Mouse (Mus musculus) midbrain, embryonic 11.5 days (tissue): ENCODE measurements at regions not wholly inside any gene's neighbourhood (a gene's known extent, or its start where the extent isn't known, plus 50 kb on each side); places are given as distances from the start of the nearest gene placed in this dataset.
A peak's percentile ranks its signal among the peaks of the same experiment; 100 is the strongest.

ENCODE experiments used
- ATAC-seq: fragments of 200-750 bp; cut with Nextera tagmentation; 2 replicates; pipeline ENCODE4 v1.8.0; 2017; ENCODE audit warnings: moderate TSS enrichment, moderate library complexity; ENCODE audit not compliant: low FRiP score
- DNase-seq: peaks from one replicate; pipeline ENCODE4 v3.0.0; 2015; ENCODE audit warnings: low spot score; ENCODE audit errors: missing footprints
- H3K27ac ChIP-seq: fragments of 300-500 bp; sonication (generic); 2 replicates; pipeline ENCODE4 v1.5.1; 2014; ENCODE audit warnings: low read depth, low read length
- H3K27me3 ChIP-seq: fragments of 300-500 bp; sonication (generic); 2 replicates; pipeline ENCODE4 v1.6.1; 2014; ENCODE audit warnings: mild to moderate bottlenecking, low read length, moderate library complexity, mixed read lengths; ENCODE audit not compliant: control insufficient read depth, insufficient read depth
- H3K36me3 ChIP-seq: fragments of 300-500 bp; sonication (generic); 2 replicates; pipeline ENCODE4 v1.6.1; 2014; ENCODE audit warnings: mild to moderate bottlenecking, low read length, moderate library complexity, mixed read lengths; ENCODE audit not compliant: control insufficient read depth, insufficient read depth
- H3K4me1 ChIP-seq: fragments of 300-500 bp; sonication (generic); 2 replicates; pipeline ENCODE4 v1.6.1; 2014; ENCODE audit warnings: low read length; ENCODE audit not compliant: control insufficient read depth, insufficient read depth
- H3K4me2 ChIP-seq: fragments of 300-500 bp; sonication (generic); 2 replicates; pipeline ENCODE4 v1.6.1; 2014; ENCODE audit warnings: mild to moderate bottlenecking, moderate library complexity
- H3K4me3 ChIP-seq: fragments of 300-500 bp; sonication (generic); 2 replicates; pipeline ENCODE4 v1.5.1; 2014; ENCODE audit warnings: low read depth, low read length
- H3K9ac ChIP-seq: fragments of 300-500 bp; sonication (generic); 2 replicates; pipeline ENCODE4 v1.6.1; 2014; ENCODE audit warnings: low read length
- H3K9me3 ChIP-seq: fragments of 300-500 bp; sonication (generic); 2 replicates; pipeline ENCODE4 v1.6.1; 2016; ENCODE audit warnings: low read length; ENCODE audit not compliant: control insufficient read depth
- WGBS: fragments of 180-500 bp; shearing (Covaris S2); extraction: QIAGEN DNeasy Blood & Tissue Kit; methylation state at CpG from one replicate; pipeline ENCODE4 v1.1.7; 2014; 5-methylcytosine and 5-hydroxymethylcytosine counted together

DNA sequence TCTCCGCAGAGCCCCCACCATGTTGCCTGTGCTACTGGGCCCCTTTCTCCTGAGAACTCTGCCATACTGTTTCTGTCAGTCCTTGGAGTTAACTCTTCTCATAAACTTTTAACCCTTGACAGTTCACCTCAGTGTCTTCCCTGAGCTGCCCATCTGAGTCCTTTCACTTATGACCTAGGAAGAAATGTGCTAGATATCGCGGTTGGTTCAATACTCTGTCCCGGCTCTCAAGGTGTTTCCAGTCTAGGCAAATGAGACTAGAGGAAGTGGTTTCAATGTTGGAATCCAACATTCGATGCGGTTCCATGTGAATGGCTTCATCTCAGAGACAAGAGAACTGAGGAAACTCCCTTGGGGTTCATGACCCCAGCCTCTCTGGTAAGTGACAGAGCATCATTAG, 176.1 kb downstream of the Clic5 start:
- Histone ChIP-seq H3K9ac (no peak overlapping the region), H3K4me2 (no peak overlapping the region), H3K27me3 (no peaks in the 10 kb centered on the region), H3K9me3 (no peaks in the 10 kb centered on the region), H3K27ac (no peak overlapping the region), H3K36me3 (no peaks in the 10 kb centered on the region), H3K4me1 (no peaks in the 10 kb centered on the region), H3K4me3 (no peak overlapping the region)
- WGBS = 98% methylated on average over 6 of the region's 6 CpGs
- ATAC-seq (no peak), DNase-seq (no peak)

DNA sequence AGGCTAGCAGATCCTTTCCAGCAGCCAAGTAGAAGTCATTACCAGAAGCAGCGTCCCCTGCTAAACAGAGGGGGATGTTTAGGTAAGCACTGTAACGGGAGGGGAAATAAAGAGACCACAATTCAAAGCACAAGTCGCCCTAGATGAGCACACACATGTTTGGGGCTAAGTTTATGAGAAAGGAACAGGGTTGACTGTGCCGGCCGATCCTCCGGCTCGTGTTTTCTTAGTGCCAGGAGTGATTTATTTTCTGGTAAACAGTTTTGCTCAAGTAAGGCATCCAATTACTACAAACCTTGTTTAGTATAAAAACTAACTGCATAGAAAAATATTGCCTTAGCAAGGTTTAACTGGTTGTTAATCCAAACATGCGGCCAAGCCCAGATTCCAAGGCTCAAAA, 178.1 kb downstream of the Clic5 start:
- WGBS = 90% methylated on average over 8 of the region's 8 CpGs
- no peaks in the 10 kb centered on the region for H3K27me3 ChIP-seq
- H3K4me3 ChIP-seq = no peak overlapping the region
- H3K9me3 ChIP-seq = no peaks in the 10 kb centered on the region
- no peak overlapping the region for H3K4me2 ChIP-seq
- ATAC-seq (no peak), DNase-seq (no peak)
- no peaks in the 10 kb centered on the region for H3K4me1 ChIP-seq
- no peak overlapping the region for H3K27ac ChIP-seq
- H3K36me3 ChIP-seq = no peaks in the 10 kb centered on the region
- H3K9ac ChIP-seq = no peak overlapping the region

- no peaks in the 10 kb centered on the region for H3K36me3 ChIP-seq
- 55% methylated on average over 5 of the region's 5 CpGs for WGBS
- no peak overlapping the region for H3K9ac ChIP-seq
- ATAC-seq (no peak), DNase-seq (no peak)
- H3K4me2 ChIP-seq = no peak overlapping the region
- no peak overlapping the region for H3K27ac ChIP-seq
- H3K4me3 ChIP-seq = no peak overlapping the region
- no peaks in the 10 kb centered on the region for H3K27me3 ChIP-seq
- no peaks in the 10 kb centered on the region for H3K9me3 ChIP-seq
- no peaks in the 10 kb centered on the region for H3K4me1 ChIP-seq
Measured at GRCm38 (mm10) chr17:44367561-44367960, 179.2 kb downstream of the Clic5 start.

DNA sequence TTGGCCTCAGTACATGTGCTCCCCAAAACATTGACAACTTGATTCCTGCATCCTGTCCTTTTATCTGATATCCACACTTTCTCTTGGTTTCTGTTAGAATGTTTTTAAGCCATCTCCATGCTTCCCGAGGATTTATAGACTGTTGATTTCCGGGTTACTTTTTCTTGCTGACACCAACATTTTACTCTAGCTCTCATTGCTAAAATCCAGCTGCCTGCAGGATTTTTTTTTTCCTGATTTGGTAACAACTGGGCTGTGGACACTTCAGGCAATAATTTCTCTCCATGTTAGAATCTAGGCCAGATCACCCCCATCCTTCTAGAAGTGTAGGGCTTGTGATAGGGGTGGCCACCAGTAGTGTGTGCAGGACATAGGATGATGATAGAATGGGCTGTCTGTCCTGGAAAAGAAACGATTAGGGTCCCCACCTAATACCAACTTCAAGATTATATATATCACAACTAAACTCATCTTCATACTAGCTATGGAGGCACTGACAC, 182.6 kb downstream of the Clic5 start:
- no peaks in the 10 kb centered on the region for H3K27me3 ChIP-seq
- H3K4me1 ChIP-seq = no peaks in the 10 kb centered on the region
- no peak overlapping the region for H3K4me3 ChIP-seq
- H3K9me3 ChIP-seq = no peaks in the 10 kb centered on the region
- 86% methylated on average over 3 of the region's 3 CpGs for WGBS
- H3K9ac ChIP-seq = no peak overlapping the region
- DNase-seq = no peak
- H3K36me3 ChIP-seq = no peaks in the 10 kb centered on the region
- no peak for ATAC-seq
- no peak overlapping the region for H3K4me2 ChIP-seq
- H3K27ac ChIP-seq = no peak overlapping the region

- DNase-seq (no peak), ATAC-seq (no peak)
- no peaks in the 10 kb centered on the region for H3K9me3 ChIP-seq
- H3K27ac ChIP-seq = no peak overlapping the region
- no peaks in the 10 kb centered on the region for H3K27me3 ChIP-seq
- 81% methylated on average over 3 of the region's 3 CpGs for WGBS
- no peak overlapping the region for H3K9ac ChIP-seq
- H3K36me3 ChIP-seq = no peaks in the 10 kb centered on the region
- H3K4me1 ChIP-seq = no peaks in the 10 kb centered on the region
- no peak overlapping the region for H3K4me3 ChIP-seq
- no peak overlapping the region for H3K4me2 ChIP-seq
Measured at GRCm38 (mm10) chr17:44371620-44372019, 183.2 kb downstream of the Clic5 start.

- H3K36me3 ChIP-seq = no peaks in the 10 kb centered on the region
- no peak overlapping the region for H3K4me2 ChIP-seq
- H3K27ac ChIP-seq = no peak overlapping the region
- DNase-seq (peak; percentile 8), ATAC-seq (no peak)
- no peaks in the 10 kb centered on the region for H3K27me3 ChIP-seq
- no peak overlapping the region for H3K4me3 ChIP-seq
- no peak overlapping the region for H3K9ac ChIP-seq
- H3K9me3 ChIP-seq = no peaks in the 10 kb centered on the region
- H3K4me1 ChIP-seq = no peaks in the 10 kb centered on the region
- WGBS = 89% methylated on average over 8 of the region's 8 CpGs
Measured at GRCm38 (mm10) chr17:44373744-44374456, 185.5 kb downstream of the Clic5 start.

- 88% methylated on average over 7 of the region's 7 CpGs for WGBS
- DNase-seq = no peak
Measured at GRCm38 (mm10) chr17:44378391-44378790, 190.0 kb downstream of the Clic5 start.

DNA sequence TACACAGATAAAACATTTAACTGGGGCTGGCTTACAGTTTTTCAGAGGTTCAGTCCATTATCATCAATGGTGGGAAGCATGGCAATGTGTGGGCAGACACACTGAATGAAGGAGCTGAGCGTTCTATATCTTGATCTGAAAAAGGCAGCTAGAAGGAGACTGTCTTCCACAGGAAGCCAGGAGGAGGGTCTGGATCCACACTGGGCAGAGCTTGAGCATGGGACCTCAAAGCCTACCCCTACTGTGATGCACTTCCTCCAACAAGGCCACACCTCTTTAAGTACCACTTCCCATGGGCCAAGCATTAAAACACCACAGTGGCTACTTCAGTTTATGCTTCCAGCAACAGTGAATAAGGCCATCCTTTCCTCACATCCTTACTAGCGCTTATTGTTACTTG, 200.5 kb downstream of the Clic5 start:
- DNase-seq = no peak
- ATAC-seq = no peak
- no peaks in the 10 kb centered on the region for H3K27me3 ChIP-seq

More at GRCm38 (mm10) chr17:44378391-44378790, 190.0 kb downstream of the Clic5 start:
- Histone ChIP-seq H3K27me3 (no peaks in the 10 kb centered on the region), H3K4me2 (no peak overlapping the region), H3K4me3 (no peak overlapping the region), H3K27ac (no peak overlapping the region), H3K9ac (no peak overlapping the region), H3K4me1 (no peaks in the 10 kb centered on the region), H3K9me3 (no peaks in the 10 kb centered on the region), H3K36me3 (no peaks in the 10 kb centered on the region)
- ATAC-seq = no peak

DNA sequence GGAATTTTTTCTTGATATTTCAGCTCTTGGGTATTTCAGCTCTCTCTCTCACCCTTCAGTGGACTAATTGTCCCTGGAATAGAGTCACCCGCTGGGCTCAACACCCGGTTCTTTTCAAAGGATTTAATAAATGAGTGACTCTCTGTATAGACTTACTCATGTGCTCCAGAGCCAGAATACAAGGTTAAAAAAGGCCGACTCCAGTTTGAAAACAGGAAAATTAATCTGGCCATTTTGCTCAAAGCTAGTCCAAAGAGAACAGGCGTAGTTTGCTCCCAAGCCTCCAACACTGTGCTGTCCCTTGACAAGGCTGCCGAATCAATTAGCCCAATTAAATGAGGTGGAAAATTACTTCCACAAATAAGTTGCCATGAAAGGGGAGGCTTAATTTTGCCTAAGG, 209.4 kb downstream of the Clic5 start:
- WGBS = 31% methylated on average over 5 of the region's 5 CpGs
- no peaks in the 10 kb centered on the region for H3K27me3 ChIP-seq
- H3K9me3 ChIP-seq = no peaks in the 10 kb centered on the region
- no peak overlapping the region for H3K27ac ChIP-seq
- ATAC-seq (no peak), DNase-seq (no peak)
- no peak overlapping the region for H3K4me3 ChIP-seq
- H3K9ac ChIP-seq = no peak overlapping the region
- no peak overlapping the region for H3K4me2 ChIP-seq
- peaks cover 2% of the 10 kb centered on the region; the same call in 1 of the 2 replicates for H3K4me1 ChIP-seq
- H3K36me3 ChIP-seq = no peaks in the 10 kb centered on the region

More for the DNA sequence above, 200.5 kb downstream of the Clic5 start:
- H3K4me3 ChIP-seq = no peak overlapping the region
- no peak overlapping the region for H3K4me2 ChIP-seq
- no peaks in the 10 kb centered on the region for H3K4me1 ChIP-seq
- no peak overlapping the region for H3K27ac ChIP-seq
- H3K9me3 ChIP-seq = no peaks in the 10 kb centered on the region
- H3K36me3 ChIP-seq = no peaks in the 10 kb centered on the region
- WGBS = 87% methylated on average over 2 of the region's 2 CpGs
- no peak overlapping the region for H3K9ac ChIP-seq
